Mouse (Mus musculus): ENCODE results near the gene Agtpbp1. TPM values are rescaled to one million over a fixed set of nuclear protein-coding genes. Genes with fewer than 3 reads are reported as not detected.

Gene Agtpbp1
- polyA plus RNA-seq, 1 experiment = 7.5 TPM

DNA sequence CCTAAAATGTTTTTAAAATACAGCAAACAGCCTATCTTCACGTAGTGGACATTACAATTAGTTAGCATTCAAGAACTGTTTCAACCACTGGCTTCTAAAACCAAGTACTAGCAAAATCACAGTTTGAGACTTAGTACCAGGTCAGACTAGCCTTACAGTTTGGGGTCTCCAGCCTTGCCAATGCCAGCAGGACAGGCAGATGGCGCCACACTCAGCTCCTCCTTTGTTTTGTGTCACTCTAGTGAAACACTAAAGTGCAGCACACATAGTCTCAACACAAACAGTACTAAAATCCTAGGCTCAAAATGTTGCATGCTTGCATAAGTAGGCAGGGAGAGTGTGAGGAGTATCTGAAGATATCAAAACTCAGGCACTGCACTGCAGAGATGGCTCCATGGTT is 53.8 kb downstream of the Agtpbp1 start:
- Histone ChIP-seq H3K79me2 (ENCODE audit: control insufficient read depth, insufficient read depth) (no peaks in the 10 kb centered on the region), H3K4me3 (ENCODE audit: insufficient read depth, poor library complexity, severe bottlenecking) (no peak overlapping the region), H3K27me3 (ENCODE audit: control insufficient read depth, insufficient read depth, insufficient read length) (no peaks in the 10 kb centered on the region), H3ac (ENCODE audit: control insufficient read depth, insufficient read length, low read depth) (no peak overlapping the region), H3K79me3 (ENCODE audit: low read depth) (no peaks in the 10 kb centered on the region), H3K36me3 (ENCODE audit: control insufficient read depth, insufficient read depth) (peaks cover 7% of the 10 kb centered on the region)
- TF ChIP-seq MYOD1 (IDR thresholded peaks at IDR 0.05; ENCODE audit: control insufficient read depth, insufficient read length, low read depth) = no peak
- no peak for TF ChIP-seq CTCF (IDR thresholded peaks at IDR 0.05; ENCODE audit: control insufficient read depth, insufficient read depth, insufficient read length)
- TF ChIP-seq MAX (IDR thresholded peaks at IDR 0.05) = no peak
- TF ChIP-seq USF1 (IDR thresholded peaks at IDR 0.05; ENCODE audit: low read depth) = no peak
- no peak for TF ChIP-seq FOSL1 (IDR thresholded peaks at IDR 0.05; ENCODE audit: insufficient read depth, low read length, poor library complexity, severe bottlenecking)
- TF ChIP-seq CEBPB (IDR thresholded peaks at IDR 0.05; ENCODE audit: low read depth) = no peak
- no peak for TF ChIP-seq MYOG (IDR thresholded peaks at IDR 0.05; ENCODE audit: control insufficient read depth, extremely low read depth, insufficient read length)

DNA sequence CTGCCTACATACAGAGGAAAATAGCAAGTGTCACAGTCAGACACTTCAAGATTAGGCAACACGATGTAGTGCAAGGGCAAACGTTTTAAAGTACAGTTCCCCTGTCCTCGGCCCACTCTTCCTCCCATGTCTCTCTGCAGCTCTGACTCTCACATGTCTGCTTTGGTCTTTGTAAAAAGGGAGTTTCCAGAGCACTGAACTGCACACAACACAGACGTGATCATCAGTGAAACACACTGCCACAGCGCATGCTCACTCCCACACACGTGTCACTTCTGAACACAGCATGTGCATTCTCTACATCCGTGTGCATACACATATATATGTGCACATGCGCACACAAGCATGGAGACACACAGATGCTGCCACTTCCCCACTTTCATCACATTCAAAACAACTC is 54.5 kb downstream of the Agtpbp1 start:
- TF ChIP-seq MAX (IDR thresholded peaks at IDR 0.05) (no peak), MYOG (IDR thresholded peaks at IDR 0.05; ENCODE audit: control insufficient read depth, extremely low read depth, insufficient read length) (no peak), USF1 (IDR thresholded peaks at IDR 0.05; ENCODE audit: low read depth) (no peak), CTCF (IDR thresholded peaks at IDR 0.05; ENCODE audit: control insufficient read depth, insufficient read depth, insufficient read length) (no peak), MYOD1 (IDR thresholded peaks at IDR 0.05; ENCODE audit: control insufficient read depth, insufficient read length, low read depth) (no peak), CEBPB (IDR thresholded peaks at IDR 0.05; ENCODE audit: low read depth) (no peak), FOSL1 (IDR thresholded peaks at IDR 0.05; ENCODE audit: insufficient read depth, low read length, poor library complexity, severe bottlenecking) (no peak)
- Histone ChIP-seq H3K79me2 (ENCODE audit: control insufficient read depth, insufficient read depth) (no peaks in the 10 kb centered on the region), H3K4me3 (ENCODE audit: insufficient read depth, poor library complexity, severe bottlenecking) (no peak overlapping the region), H3K36me3 (ENCODE audit: control insufficient read depth, insufficient read depth) (peaks cover 7% of the 10 kb centered on the region), H3ac (ENCODE audit: control insufficient read depth, insufficient read length, low read depth) (no peak overlapping the region), H3K27me3 (ENCODE audit: control insufficient read depth, insufficient read depth, insufficient read length) (no peaks in the 10 kb centered on the region), H3K79me3 (ENCODE audit: low read depth) (no peaks in the 10 kb centered on the region)

DNA sequence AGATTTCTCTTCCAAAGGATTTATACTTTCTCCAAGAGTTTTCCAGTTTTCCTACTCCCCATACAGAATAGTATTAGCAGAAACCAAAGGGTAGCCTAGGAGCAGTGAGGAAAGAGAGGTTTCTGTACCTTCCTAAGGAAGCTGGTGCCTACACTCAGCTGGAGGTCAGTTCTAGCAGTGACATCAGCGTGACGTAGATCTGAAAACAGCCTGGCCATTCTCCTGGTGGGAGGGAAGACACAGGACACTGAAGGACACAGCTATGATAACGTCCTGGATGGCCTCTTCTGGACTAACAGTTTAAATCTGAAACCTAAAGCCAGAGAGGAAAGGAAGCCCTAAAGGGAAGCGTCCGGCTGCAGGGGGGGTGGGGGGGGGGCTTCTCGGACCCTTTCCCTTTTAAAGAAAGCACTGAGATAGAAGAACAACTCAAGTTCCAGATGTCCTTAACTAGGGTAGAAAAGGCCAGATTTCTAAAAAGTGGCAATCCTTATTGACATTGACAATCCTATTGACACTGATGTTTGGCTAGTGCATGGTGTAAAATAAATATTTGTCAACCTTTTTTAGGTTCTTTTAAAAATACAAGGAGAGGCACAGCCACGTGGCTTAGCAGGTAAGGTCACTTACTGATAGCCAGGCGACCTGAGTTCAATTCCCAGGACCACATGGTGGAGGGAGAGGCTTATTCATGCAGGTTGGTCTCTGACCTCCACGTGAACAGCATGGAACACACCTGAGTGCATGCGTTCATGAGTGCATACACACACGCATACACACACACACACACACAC is 63.6 kb downstream of the Agtpbp1 start:
- Histone ChIP-seq H3K79me2 (ENCODE audit: control insufficient read depth, insufficient read depth) (no peaks in the 10 kb centered on the region), H3K36me3 (ENCODE audit: control insufficient read depth, insufficient read depth) (peaks cover 15% of the 10 kb centered on the region), H3K27me3 (ENCODE audit: control insufficient read depth, insufficient read depth, insufficient read length) (no peaks in the 10 kb centered on the region), H3K79me3 (ENCODE audit: low read depth) (no peaks in the 10 kb centered on the region), H3K4me3 (ENCODE audit: insufficient read depth, poor library complexity, severe bottlenecking) (no peak overlapping the region), H3ac (ENCODE audit: control insufficient read depth, insufficient read length, low read depth) (no peak overlapping the region)
- TF ChIP-seq CTCF (IDR thresholded peaks at IDR 0.05; ENCODE audit: control insufficient read depth, insufficient read depth, insufficient read length) = no peak
- no peak for TF ChIP-seq MYOG (IDR thresholded peaks at IDR 0.05; ENCODE audit: control insufficient read depth, extremely low read depth, insufficient read length)
- TF ChIP-seq FOSL1 (IDR thresholded peaks at IDR 0.05; ENCODE audit: insufficient read depth, low read length, poor library complexity, severe bottlenecking) = no peak
- no peak for TF ChIP-seq MAX (IDR thresholded peaks at IDR 0.05)
- TF ChIP-seq CEBPB (IDR thresholded peaks at IDR 0.05; ENCODE audit: low read depth) = no peak
- no peak for TF ChIP-seq USF1 (IDR thresholded peaks at IDR 0.05; ENCODE audit: low read depth)
- TF ChIP-seq MYOD1 (IDR thresholded peaks at IDR 0.05; ENCODE audit: control insufficient read depth, insufficient read length, low read depth) = no peak

DNA sequence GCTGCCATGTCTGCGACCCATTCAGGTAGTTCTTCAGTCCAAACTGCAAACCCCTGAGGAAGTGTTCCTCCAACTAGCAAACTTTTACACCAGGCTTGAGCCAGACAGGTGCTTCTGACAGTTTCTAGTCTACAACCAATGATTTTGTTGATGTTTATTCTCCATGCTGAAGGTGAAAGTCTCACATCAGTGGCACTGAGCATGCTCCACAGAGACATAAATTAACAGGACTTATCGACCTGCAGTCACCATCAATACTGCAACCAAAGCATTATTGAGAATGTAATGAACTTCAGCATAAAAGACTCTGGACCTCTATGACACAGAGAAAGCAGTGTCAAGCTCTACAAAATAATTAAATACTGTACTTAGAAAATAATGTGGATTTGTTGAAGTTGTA is 64.2 kb downstream of the Agtpbp1 start:
- H3ac ChIP-seq (ENCODE audit: control insufficient read depth, insufficient read length, low read depth) = no peak overlapping the region
- H3K79me3 ChIP-seq (ENCODE audit: low read depth) = no peaks in the 10 kb centered on the region
- H3K27me3 ChIP-seq (ENCODE audit: control insufficient read depth, insufficient read depth, insufficient read length) = no peaks in the 10 kb centered on the region
- no peak overlapping the region for H3K4me3 ChIP-seq (ENCODE audit: insufficient read depth, poor library complexity, severe bottlenecking)
- no peaks in the 10 kb centered on the region for H3K79me2 ChIP-seq (ENCODE audit: control insufficient read depth, insufficient read depth)
- peaks cover 15% of the 10 kb centered on the region for H3K36me3 ChIP-seq (ENCODE audit: control insufficient read depth, insufficient read depth)
- TF ChIP-seq MYOD1 (IDR thresholded peaks at IDR 0.05; ENCODE audit: control insufficient read depth, insufficient read length, low read depth) (no peak), CTCF (IDR thresholded peaks at IDR 0.05; ENCODE audit: control insufficient read depth, insufficient read depth, insufficient read length) (no peak), MAX (IDR thresholded peaks at IDR 0.05) (no peak), MYOG (IDR thresholded peaks at IDR 0.05; ENCODE audit: control insufficient read depth, extremely low read depth, insufficient read length) (no peak), USF1 (IDR thresholded peaks at IDR 0.05; ENCODE audit: low read depth) (no peak), FOSL1 (IDR thresholded peaks at IDR 0.05; ENCODE audit: insufficient read depth, low read length, poor library complexity, severe bottlenecking) (no peak)

DNA sequence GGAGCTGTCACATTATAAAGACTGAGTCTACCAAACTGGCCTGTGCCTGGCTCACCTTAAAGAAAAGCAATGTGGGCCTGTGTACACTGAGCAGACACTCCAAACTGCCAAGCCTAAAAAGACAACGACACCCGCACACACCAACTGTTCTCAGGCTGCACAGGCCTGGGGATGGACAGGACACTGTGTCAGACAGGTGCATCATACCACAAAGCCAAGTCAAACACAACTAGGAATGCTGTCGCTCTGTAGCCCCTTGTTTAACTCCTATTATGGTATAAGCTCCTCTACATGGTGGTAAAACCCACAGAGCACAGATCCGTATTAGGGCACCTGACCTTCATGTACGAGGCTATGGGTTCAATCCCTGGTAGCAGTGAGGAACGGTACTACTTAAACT is 65.5 kb downstream of the Agtpbp1 start:
- Histone ChIP-seq H3K79me3 (ENCODE audit: low read depth) (no peaks in the 10 kb centered on the region), H3ac (ENCODE audit: control insufficient read depth, insufficient read length, low read depth) (no peak overlapping the region), H3K4me3 (ENCODE audit: insufficient read depth, poor library complexity, severe bottlenecking) (no peak overlapping the region), H3K27me3 (ENCODE audit: control insufficient read depth, insufficient read depth, insufficient read length) (no peaks in the 10 kb centered on the region), H3K79me2 (ENCODE audit: control insufficient read depth, insufficient read depth) (no peaks in the 10 kb centered on the region), H3K36me3 (ENCODE audit: control insufficient read depth, insufficient read depth) (peaks cover 13% of the 10 kb centered on the region)
- no peak for TF ChIP-seq MYOG (IDR thresholded peaks at IDR 0.05; ENCODE audit: control insufficient read depth, extremely low read depth, insufficient read length)
- TF ChIP-seq CEBPB (IDR thresholded peaks at IDR 0.05; ENCODE audit: low read depth) = no peak
- no peak for TF ChIP-seq MYOD1 (IDR thresholded peaks at IDR 0.05; ENCODE audit: control insufficient read depth, insufficient read length, low read depth)
- no peak for TF ChIP-seq FOSL1 (IDR thresholded peaks at IDR 0.05; ENCODE audit: insufficient read depth, low read length, poor library complexity, severe bottlenecking)
- no peak for TF ChIP-seq CTCF (IDR thresholded peaks at IDR 0.05; ENCODE audit: control insufficient read depth, insufficient read depth, insufficient read length)
- no peak for TF ChIP-seq MAX (IDR thresholded peaks at IDR 0.05)
- TF ChIP-seq USF1 (IDR thresholded peaks at IDR 0.05; ENCODE audit: low read depth) = no peak
